Mouse (Mus musculus) layer of hippocampus, adult 6 months (tissue): ENCODE measurements around the gene Olfr11. TPM values are rescaled to one million over a fixed set of nuclear protein-coding genes. Genes with fewer than 3 reads are reported as not detected.

Experiments
- long read RNA-seq, 2 experiments: library from polyadenylated mRNA; unstranded; transcript quantifications; one replicate each; pipeline ENCODE4 v2.0.0; 2019 to 2020
- polyA plus RNA-seq: library from polyadenylated mRNA; unstranded; fragments of <200 nt; fragmentation: Nextera tagmentation; gene quantifications from 2 replicates; pipeline ENCODE4 v1.2.3, GENCODE M21; 2021

Gene Olfr11
- polyA plus RNA-seq: not detected in 2 replicates
- long read RNA-seq, experiment 1: 0 reads
- long read RNA-seq, experiment 2: 0 reads

GRCm38 (mm10) chr13:21642418-21642817 is at the start of gene Olfr11:
TSS of gene Olfr11 (minus strand) at chr13:21642518.

GRCm38 (mm10) chr13:21677305-21677704 is 35.0 kb upstream of the Olfr11 start, which contains the start of gene Olfr1360:
TSS of gene Olfr1360 (minus strand) at chr13:21677405.

GRCm38 (mm10) chr13:21663286-21663685 is 21.0 kb upstream of the Olfr11 start, which contains the start of gene Olfr1361:
TSS of gene Olfr1361 (minus strand) at chr13:21663386.

DNA sequence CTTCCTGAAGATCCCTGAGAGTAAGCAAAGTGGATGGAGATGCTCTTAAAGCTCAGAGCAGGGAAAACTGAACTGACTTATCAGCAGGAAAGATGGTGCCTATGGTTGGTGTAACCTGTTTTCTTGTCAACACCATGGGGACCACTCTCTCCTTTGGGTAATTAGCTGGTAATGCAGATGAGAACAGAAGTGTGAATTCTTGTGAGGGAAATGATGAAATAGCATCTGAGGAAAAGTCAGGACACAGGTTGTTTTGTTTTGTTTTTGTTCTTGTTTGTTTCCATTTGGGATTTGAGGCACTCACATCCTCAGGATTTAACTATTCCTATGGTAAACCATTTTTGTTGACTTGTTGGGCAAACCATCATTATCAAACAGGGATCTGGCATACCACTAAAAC is 28.4 kb downstream of the Olfr11 start, which contains the start of gene Olfr1362:
Olfr1362 (minus strand) TSS at position 101 of the 400 bp plus-strand sequence.

Other genes with a start within 250 kb of the Olfr11 start
- 11.7 and 13.0 TPM in 2 replicates for gene Zkscan3, start 239.8 kb downstream of the Olfr11 start, polyA plus RNA-seq
- gene Pgbd1, start 201.5 kb downstream of the Olfr11 start, polyA plus RNA-seq: 0.99 and 1.1 TPM in 2 replicates
- 39.6 and 60.7 TPM in 2 replicates for gene Zscan26, start 188.8 kb downstream of the Olfr11 start, polyA plus RNA-seq
- 1.4 and 1.6 TPM in 2 replicates for gene Nkapl, start 174.0 kb downstream of the Olfr11 start, polyA plus RNA-seq
- gene Zkscan4, start 163.6 kb downstream of the Olfr11 start, polyA plus RNA-seq: 3.1 and 3.3 TPM in 2 replicates
- 1.8 TPM in 1 of 2 replicates, not detected in the other for gene Gm10065, start 163.1 kb downstream of the Olfr11 start, polyA plus RNA-seq
- gene AK157302, start 147.3 kb downstream of the Olfr11 start, polyA plus RNA-seq: 1.8 and 2.1 TPM in 2 replicates
- 13.0 and 13.4 TPM in 2 replicates for gene Gm11273, start 141.1 kb downstream of the Olfr11 start, polyA plus RNA-seq
- 1.6 and 2.7 TPM in 2 replicates for gene Zkscan8, start 111.4 kb downstream of the Olfr11 start, polyA plus RNA-seq
- gene Olfr1366, start 99.7 kb downstream of the Olfr11 start, polyA plus RNA-seq: 0.10 TPM in 1 of 2 replicates, not detected in the other
- gene Olfr1535, start 82.6 kb downstream of the Olfr11 start, polyA plus RNA-seq: 0.06 TPM in 1 of 2 replicates, not detected in the other
- not detected in 2 replicates for gene Olfr1364, start 60.8 kb downstream of the Olfr11 start, polyA plus RNA-seq
- not detected in 2 replicates for gene Olfr1362, start 28.5 kb downstream of the Olfr11 start, polyA plus RNA-seq
- gene Olfr1361, start 20.9 kb upstream of the Olfr11 start, polyA plus RNA-seq: not detected in 2 replicates
- not detected in 2 replicates for gene Olfr1360, start 34.9 kb upstream of the Olfr11 start, polyA plus RNA-seq
- gene Olfr1359, start 55.6 kb upstream of the Olfr11 start, polyA plus RNA-seq: not detected in 2 replicates
- 0.80 and 1.4 TPM in 2 replicates for gene Hist1h2bl, start 73.6 kb upstream of the Olfr11 start, polyA plus RNA-seq
- gene Hist1h2ai, start 73.9 kb upstream of the Olfr11 start, polyA plus RNA-seq: 1.4 TPM in 1 of 2 replicates, not detected in the other
- not detected in 2 replicates for gene Hist1h3h, start 75.1 kb upstream of the Olfr11 start, polyA plus RNA-seq
- 0.44 TPM in 1 of 2 replicates, not detected in the other for gene Hist1h2bm, start 79.5 kb upstream of the Olfr11 start, polyA plus RNA-seq
- 1.3 and 2.3 TPM in 2 replicates for gene Hist1h4j, start 92.5 kb upstream of the Olfr11 start, polyA plus RNA-seq
- gene Hist1h4k, start 108.0 kb upstream of the Olfr11 start, polyA plus RNA-seq: 3.9 and 4.5 TPM in 2 replicates
- 1.2 TPM in 1 of 2 replicates, not detected in the other for gene Hist1h2ak, start 111.3 kb upstream of the Olfr11 start, polyA plus RNA-seq
- gene Hist1h2bn, start 111.6 kb upstream of the Olfr11 start, polyA plus RNA-seq: 1.3 and 2.1 TPM in 2 replicates
- 0.41 and 1.0 TPM in 2 replicates for gene Hist1h1b, start 138.1 kb upstream of the Olfr11 start, polyA plus RNA-seq
- gene Hist1h3i, start 140.9 kb upstream of the Olfr11 start, polyA plus RNA-seq: 1.8 and 4.4 TPM in 2 replicates
- not detected in 2 replicates for gene Hist1h2an, start 144.7 kb upstream of the Olfr11 start, polyA plus RNA-seq
- not detected in 2 replicates for gene Hist1h2bp, start 144.9 kb upstream of the Olfr11 start, polyA plus RNA-seq
- 1.3 and 1.5 TPM in 2 replicates for gene Hist1h2bq, start 167.7 kb upstream of the Olfr11 start, polyA plus RNA-seq
- gene Hist1h2ao, start 167.9 kb upstream of the Olfr11 start, polyA plus RNA-seq: not detected in 2 replicates
- gene Hist1h4m, start 169.2 kb upstream of the Olfr11 start, polyA plus RNA-seq: 3.4 and 7.0 TPM in 2 replicates
- gene Hist1h4n, start 189.7 kb upstream of the Olfr11 start, polyA plus RNA-seq: 2.8 and 2.9 TPM in 2 replicates
- 64.1 and 77.9 TPM in 2 replicates for gene Hist1h2ap, start 191.0 kb upstream of the Olfr11 start, polyA plus RNA-seq
- 1.2 TPM in 1 of 2 replicates, not detected in the other for gene Hist1h2br, start 191.2 kb upstream of the Olfr11 start, polyA plus RNA-seq